Mouse (Mus musculus) liver, embryonic 12.5 days (tissue): ENCODE measurements at regions not wholly inside any gene's neighbourhood (a gene's known extent, or its start where the extent isn't known, plus 50 kb on each side); places are given as distances from the start of the nearest gene placed in this dataset.

ENCODE experiments used
- ATAC-seq: fragments of 200-750 bp; cut with Nextera tagmentation; 2 replicates; pipeline ENCODE4 v1.8.0; 2017; ENCODE audit warnings: moderate number of reproducible peaks, mild to moderate bottlenecking, moderate library complexity
- H3K27ac ChIP-seq: fragments of 300-500 bp; sonication (generic); 2 replicates; pipeline ENCODE4 v1.5.1; 2016; ENCODE audit warnings: mild to moderate bottlenecking
- H3K27me3 ChIP-seq: fragments of 300-500 bp; sonication (generic); replicated peaks from 2 replicates; pipeline ENCODE4 v1.6.1; 2016; ENCODE audit warnings: mild to moderate bottlenecking, moderate library complexity
- H3K36me3 ChIP-seq: fragments of 300-500 bp; sonication (generic); 2 replicates; pipeline ENCODE4 v1.6.1; 2016; ENCODE audit warnings: mild to moderate bottlenecking, moderate library complexity
- H3K4me1 ChIP-seq: fragments of 300-500 bp; sonication (generic); 2 replicates; pipeline ENCODE4 v1.6.1; 2016
- H3K4me2 ChIP-seq: fragments of 300-500 bp; sonication (generic); 2 replicates; pipeline ENCODE4 v1.6.1; 2016; ENCODE audit warnings: mild to moderate bottlenecking, moderate library complexity
- H3K4me3 ChIP-seq: fragments of 300-500 bp; sonication (generic); 2 replicates; pipeline ENCODE4 v1.5.1; 2016; ENCODE audit warnings: mild to moderate bottlenecking, moderate library complexity
- H3K9ac ChIP-seq: fragments of 300-500 bp; sonication (generic); 2 replicates; pipeline ENCODE4 v1.6.1; 2016; ENCODE audit warnings: mild to moderate bottlenecking, moderate library complexity
- H3K9me3 ChIP-seq: fragments of 300-500 bp; sonication (generic); replicated peaks from 2 replicates; pipeline ENCODE4 v1.6.1; 2016; ENCODE audit warnings: mild to moderate bottlenecking, moderate library complexity
- WGBS: fragments of 180-500 bp; shearing (Covaris S2); methylation state at CpG from one replicate; pipeline ENCODE4 v1.1.7; 2016; ENCODE audit not compliant: insufficient replicate concordance; 5-methylcytosine and 5-hydroxymethylcytosine counted together

DNA sequence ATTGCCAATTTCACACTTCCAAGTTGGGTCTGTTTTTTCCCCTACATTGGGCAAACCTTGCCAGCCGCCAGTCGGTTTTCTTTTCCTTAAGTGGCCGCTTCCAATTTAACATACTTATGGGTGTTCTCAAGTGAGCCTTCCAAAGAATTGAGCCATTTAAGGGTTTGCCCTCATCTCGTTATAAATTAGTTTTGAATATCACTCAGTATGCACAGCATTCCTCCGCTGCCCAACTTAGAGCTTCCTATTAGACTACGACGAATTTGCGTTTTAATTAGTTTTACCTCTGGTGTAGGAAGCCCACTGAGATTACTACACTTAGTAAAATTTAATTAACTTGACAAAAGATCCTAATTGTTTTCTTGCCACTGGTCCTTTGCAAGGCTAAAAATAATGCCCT lies 209.9 kb downstream of the Cdh11 start:
- Histone ChIP-seq H3K4me2 (no peak overlapping the region), H3K36me3 (no peaks in the 10 kb centered on the region), H3K27me3 (no peaks in the 10 kb centered on the region), H3K4me1 (no peaks in the 10 kb centered on the region), H3K4me3 (no peak overlapping the region), H3K9ac (no peak overlapping the region), H3K9me3 (no peaks in the 10 kb centered on the region), H3K27ac (no peak overlapping the region)
- WGBS, result 74% methylated on average over 8 of the region's 8 CpGs
- no peak for ATAC-seq

DNA sequence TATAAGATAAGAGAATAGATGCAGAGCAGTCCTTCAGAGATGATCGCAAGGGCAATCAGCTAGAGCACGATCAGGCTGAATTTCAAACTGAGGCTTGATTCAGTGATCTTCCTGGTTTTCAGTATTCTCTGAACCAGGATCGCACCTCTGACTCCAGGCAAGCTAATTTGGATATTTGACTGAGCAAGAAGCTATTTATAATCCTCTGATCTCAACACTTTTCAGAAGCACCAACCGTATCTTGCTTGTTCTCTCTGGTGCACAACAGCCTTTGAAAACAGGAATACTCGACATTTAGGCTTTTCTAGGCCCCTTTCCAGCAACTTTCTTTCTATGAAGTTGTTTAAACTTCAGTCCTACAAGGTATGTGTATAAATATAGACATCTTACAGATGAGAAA lies 217.7 kb downstream of the Cdh11 start:
- H3K4me3 ChIP-seq, result no peak overlapping the region
- H3K9me3 ChIP-seq, result no peaks in the 10 kb centered on the region
- no peak for ATAC-seq
- no peak overlapping the region for H3K4me2 ChIP-seq
- no peak overlapping the region for H3K9ac ChIP-seq
- no peaks in the 10 kb centered on the region for H3K27me3 ChIP-seq
- no peaks in the 10 kb centered on the region for H3K36me3 ChIP-seq
- H3K4me1 ChIP-seq, result no peaks in the 10 kb centered on the region
- no peak overlapping the region for H3K27ac ChIP-seq
- WGBS, result 73% methylated on average over 5 of the region's 5 CpGs

- no peak overlapping the region for H3K9ac ChIP-seq
- H3K4me1 ChIP-seq, result no peaks in the 10 kb centered on the region
- H3K9me3 ChIP-seq, result no peaks in the 10 kb centered on the region
- no peak for ATAC-seq
- H3K4me2 ChIP-seq, result no peak overlapping the region
- H3K36me3 ChIP-seq, result no peaks in the 10 kb centered on the region
- H3K27me3 ChIP-seq, result no peaks in the 10 kb centered on the region
- no peak overlapping the region for H3K27ac ChIP-seq
- no peak overlapping the region for H3K4me3 ChIP-seq
- 51% methylated on average over 6 of the region's 6 CpGs for WGBS
Observed at GRCm38 (mm10) chr8:102554213-102554612, 231.2 kb downstream of the Cdh11 start.

GRCm38 (mm10) chr8:102553348-102553935 lies 232.0 kb downstream of the Cdh11 start:
- Histone ChIP-seq H3K4me3 (no peak overlapping the region), H3K27ac (0 out of 2 replicates have a peak overlapping the region, but pooled peaks have one; percentile 45), H3K9me3 (no peaks in the 10 kb centered on the region), H3K4me1 (no peaks in the 10 kb centered on the region), H3K36me3 (no peaks in the 10 kb centered on the region), H3K27me3 (no peaks in the 10 kb centered on the region), H3K4me2 (no peak overlapping the region), H3K9ac (no peak overlapping the region)
- 49% methylated on average over 9 of the region's 9 CpGs for WGBS
- ATAC-seq, result no peak

GRCm38 (mm10) chr8:102538886-102539285 lies 246.6 kb downstream of the Cdh11 start:
- Histone ChIP-seq H3K36me3 (no peaks in the 10 kb centered on the region), H3K9ac (no peak overlapping the region), H3K4me3 (no peak overlapping the region), H3K27me3 (no peaks in the 10 kb centered on the region), H3K9me3 (no peaks in the 10 kb centered on the region), H3K4me1 (no peaks in the 10 kb centered on the region), H3K27ac (no peak overlapping the region), H3K4me2 (no peak overlapping the region)
- 45% methylated on average over 3 of the region's 3 CpGs for WGBS
- ATAC-seq, result no peak

GRCm38 (mm10) chr8:102538068-102538467 lies 247.4 kb downstream of the Cdh11 start:
- 47% methylated on average over 3 of the region's 3 CpGs for WGBS
- Histone ChIP-seq H3K36me3 (no peaks in the 10 kb centered on the region), H3K9me3 (no peaks in the 10 kb centered on the region), H3K27ac (no peak overlapping the region), H3K4me2 (no peak overlapping the region), H3K27me3 (no peaks in the 10 kb centered on the region), H3K4me3 (no peak overlapping the region), H3K4me1 (no peaks in the 10 kb centered on the region), H3K9ac (no peak overlapping the region)
- no peak for ATAC-seq

DNA sequence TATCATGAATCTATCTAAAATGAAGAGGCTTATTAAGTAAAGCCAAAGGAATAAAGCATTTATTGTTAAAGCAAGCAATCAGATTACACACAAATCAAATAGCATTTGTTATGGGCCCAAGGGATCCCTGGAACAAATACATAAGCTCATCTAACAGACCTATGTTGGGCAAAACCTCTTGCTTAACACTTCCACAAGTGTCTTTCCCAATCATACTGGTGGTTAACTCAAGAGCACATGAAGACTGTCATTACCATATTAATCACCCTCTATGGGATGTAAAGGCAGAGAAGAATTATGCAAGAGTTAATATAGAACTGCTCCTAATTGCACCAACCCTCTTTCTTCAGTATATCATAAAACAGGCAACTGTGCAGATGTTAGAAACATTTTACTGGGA lies 267.0 kb downstream of the Cdh11 start:
- Histone ChIP-seq H3K4me1 (no peaks in the 10 kb centered on the region), H3K4me2 (no peak overlapping the region), H3K27me3 (no peaks in the 10 kb centered on the region), H3K9ac (no peak overlapping the region), H3K27ac (no peak overlapping the region), H3K4me3 (no peak overlapping the region), H3K36me3 (no peaks in the 10 kb centered on the region), H3K9me3 (no peaks in the 10 kb centered on the region)
- no peak for ATAC-seq

- no peak overlapping the region for H3K4me3 ChIP-seq
- H3K36me3 ChIP-seq, result no peaks in the 10 kb centered on the region
- no peak overlapping the region for H3K4me2 ChIP-seq
- H3K27ac ChIP-seq, result no peak overlapping the region
- no peak overlapping the region for H3K9ac ChIP-seq
- H3K27me3 ChIP-seq, result no peaks in the 10 kb centered on the region
- H3K9me3 ChIP-seq, result no peaks in the 10 kb centered on the region
- no peak for ATAC-seq
- no peaks in the 10 kb centered on the region for H3K4me1 ChIP-seq
Observed at GRCm38 (mm10) chr8:102515748-102516147, 269.7 kb downstream of the Cdh11 start.

DNA sequence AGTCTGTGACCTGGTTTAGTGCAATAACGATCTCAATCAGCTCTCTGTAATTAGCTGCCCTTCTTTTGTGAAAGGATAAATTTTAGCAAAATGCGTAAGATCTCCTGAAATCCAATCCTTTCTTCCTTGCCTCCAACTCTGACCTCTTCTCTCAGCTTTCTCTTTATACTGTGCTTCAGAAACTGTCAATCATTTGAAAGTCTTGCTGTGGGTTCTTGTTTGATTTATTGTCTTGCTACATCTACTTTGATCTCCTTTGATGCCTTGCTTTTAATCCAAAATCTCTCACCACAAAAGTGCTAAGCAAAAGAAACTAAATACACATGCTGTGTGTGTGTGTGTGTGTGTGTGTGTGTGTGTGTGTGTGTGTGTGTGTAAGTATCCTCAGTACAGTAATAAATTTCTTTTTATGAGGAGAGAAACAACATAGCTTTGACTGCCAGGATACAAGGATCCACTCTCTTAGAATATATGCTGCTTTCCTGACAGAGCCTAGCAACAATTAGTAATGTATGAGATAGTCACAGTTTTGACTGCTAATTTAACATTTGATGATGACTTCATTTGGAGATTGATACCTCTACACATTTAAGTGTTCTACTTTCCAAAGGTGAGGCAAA lies 270.5 kb downstream of the Cdh11 start:
- 72% methylated on average over 2 of the region's 2 CpGs for WGBS
- Histone ChIP-seq H3K36me3 (no peaks in the 10 kb centered on the region), H3K9ac (no peak overlapping the region), H3K27ac (no peak overlapping the region), H3K27me3 (no peaks in the 10 kb centered on the region), H3K4me2 (no peak overlapping the region), H3K9me3 (no peaks in the 10 kb centered on the region), H3K4me3 (no peak overlapping the region), H3K4me1 (no peaks in the 10 kb centered on the region)
- no peak for ATAC-seq

DNA sequence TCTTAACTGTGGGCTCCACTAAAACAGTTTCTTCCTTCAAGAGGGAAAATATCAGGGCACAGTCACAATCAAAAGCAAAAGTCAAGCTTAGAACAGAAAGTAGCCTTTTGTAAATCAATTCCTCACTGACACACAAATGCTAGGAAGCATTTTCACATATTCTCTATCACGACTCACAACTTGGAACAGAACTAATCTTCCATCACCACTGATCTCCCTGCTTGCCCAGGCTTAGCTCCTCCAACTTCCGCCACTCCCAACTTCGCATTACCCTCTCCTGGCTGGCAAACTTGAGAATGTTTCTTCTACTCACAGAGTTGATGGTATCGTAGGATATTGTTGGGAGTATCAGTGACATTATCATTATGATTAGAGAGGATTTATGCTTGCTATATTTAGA lies 284.7 kb downstream of the Cdh11 start:
- Histone ChIP-seq H3K4me2 (no peak overlapping the region), H3K4me3 (no peak overlapping the region), H3K36me3 (no peaks in the 10 kb centered on the region), H3K27me3 (no peaks in the 10 kb centered on the region), H3K9ac (no peak overlapping the region), H3K4me1 (no peaks in the 10 kb centered on the region), H3K9me3 (no peaks in the 10 kb centered on the region), H3K27ac (no peak overlapping the region)
- 71% methylated on average over 4 of the region's 4 CpGs for WGBS
- no peak for ATAC-seq

DNA sequence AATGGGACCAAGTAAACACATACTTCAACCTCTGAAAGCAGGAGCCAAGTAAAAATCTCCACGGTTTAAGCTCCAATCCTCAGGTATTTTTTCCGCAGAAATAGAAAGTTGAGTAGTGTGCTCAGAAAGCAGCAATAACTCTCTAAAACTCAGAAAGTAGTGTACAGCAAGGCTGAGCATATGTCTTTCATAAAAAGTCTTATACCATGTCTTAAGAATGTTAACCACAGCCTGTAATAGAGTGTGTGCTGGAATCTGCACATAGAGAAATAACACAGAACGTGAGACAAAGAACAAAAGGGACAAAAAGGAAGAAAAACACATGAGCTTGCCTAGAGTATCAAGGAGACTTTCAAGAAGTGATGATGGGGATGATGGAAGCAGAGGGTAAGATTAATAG lies 285.2 kb downstream of the Cdh11 start:
- Histone ChIP-seq H3K27me3 (no peaks in the 10 kb centered on the region), H3K9ac (no peak overlapping the region), H3K36me3 (no peaks in the 10 kb centered on the region), H3K27ac (no peak overlapping the region), H3K4me1 (no peaks in the 10 kb centered on the region), H3K4me2 (no peak overlapping the region), H3K4me3 (no peak overlapping the region), H3K9me3 (no peaks in the 10 kb centered on the region)
- ATAC-seq, result no peak
- WGBS, result 75% methylated on average over 3 of the region's 3 CpGs

DNA sequence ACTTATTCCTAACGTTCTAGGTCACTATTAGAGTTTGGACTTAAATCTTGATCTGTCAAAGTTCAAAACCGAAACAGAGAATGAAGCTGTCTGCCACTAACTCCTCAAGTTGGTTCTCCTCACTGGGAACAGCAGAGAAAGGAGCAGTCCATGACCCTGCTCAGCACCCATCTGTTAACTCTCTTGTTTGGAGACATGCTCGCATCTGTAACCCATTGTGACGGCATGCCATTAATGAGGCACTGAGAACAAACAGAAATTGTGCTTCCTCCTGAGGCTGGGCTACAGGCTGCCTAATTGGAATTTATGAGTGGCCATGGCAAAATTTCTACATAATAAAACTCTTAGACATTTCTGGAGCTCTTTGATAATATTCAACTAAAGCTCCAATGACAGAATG lies 286.4 kb downstream of the Cdh11 start:
- Histone ChIP-seq H3K36me3 (no peaks in the 10 kb centered on the region), H3K4me1 (no peaks in the 10 kb centered on the region), H3K9ac (no peak overlapping the region), H3K4me3 (no peak overlapping the region), H3K27me3 (no peaks in the 10 kb centered on the region), H3K9me3 (no peaks in the 10 kb centered on the region), H3K27ac (no peak overlapping the region), H3K4me2 (no peak overlapping the region)
- ATAC-seq, result no peak
- 62% methylated on average over 4 of the region's 4 CpGs for WGBS

DNA sequence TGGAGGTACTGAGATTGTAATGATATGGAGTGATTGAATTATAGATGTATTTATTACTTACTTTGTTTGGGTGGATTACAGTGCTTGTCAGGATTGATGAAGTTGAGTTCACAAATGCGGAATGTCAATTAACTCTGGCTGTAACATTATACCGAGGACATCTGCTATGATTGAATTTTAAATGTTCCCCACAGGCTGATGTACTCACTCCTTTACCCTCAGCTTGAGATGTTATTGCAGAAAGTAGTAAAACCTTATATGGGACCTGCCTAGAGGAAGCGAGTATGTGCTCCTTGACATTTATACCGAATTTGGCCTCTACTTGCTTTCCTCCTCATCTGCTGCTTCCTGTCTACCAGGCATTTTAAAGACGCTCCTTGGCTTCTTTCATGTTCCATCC lies 288.3 kb downstream of the Cdh11 start:
- no peaks in the 10 kb centered on the region for H3K9me3 ChIP-seq
- H3K27ac ChIP-seq, result no peak overlapping the region
- H3K36me3 ChIP-seq, result no peaks in the 10 kb centered on the region
- no peaks in the 10 kb centered on the region for H3K27me3 ChIP-seq
- H3K9ac ChIP-seq, result no peak overlapping the region
- no peak overlapping the region for H3K4me2 ChIP-seq
- no peak for ATAC-seq
- no peaks in the 10 kb centered on the region for H3K4me1 ChIP-seq
- no peak overlapping the region for H3K4me3 ChIP-seq
- 65% methylated on average over 5 of the region's 5 CpGs for WGBS
